Mouse (Mus musculus) bone marrow, adult 2 months (tissue): Measurements from ENCODE around the gene Gmcl1. TPM values are rescaled to one million over a fixed set of nuclear protein-coding genes. Genes with fewer than 3 reads are reported as not detected.

Source experiments
- H3K27ac ChIP-seq: fragments of 200-500 bp; 2 replicates; pipeline ENCODE4 v1.5.1; 2012; ENCODE audit warnings: low read depth, mild to moderate bottlenecking, control low read depth, inconsistent platforms, low read length; ENCODE audit not compliant: control insufficient read depth, poor library complexity, insufficient read depth
- H3K4me1 ChIP-seq: fragments of 200-500 bp; 2 replicates; pipeline ENCODE4 v1.6.1; 2011; ENCODE audit warnings: low read length; ENCODE audit not compliant: control insufficient read depth, insufficient read depth
- H3K4me3 ChIP-seq: fragments of 200-500 bp; replicated peaks from 2 replicates; pipeline ENCODE3; 2011; ENCODE audit warnings: mild to moderate bottlenecking, low read depth, low read length, control low read depth; ENCODE audit not compliant: control insufficient read depth
- CTCF ChIP-seq: fragments of 200-500 bp; IDR thresholded peaks from 2 replicates; pipeline ENCODE4 v1.5.1; 2011; ENCODE audit warnings: low read length, control low read depth; ENCODE audit not compliant: control insufficient read depth, insufficient read depth
- POLR2A ChIP-seq: fragments of 200-500 bp; IDR thresholded peaks from 2 replicates; pipeline ENCODE4 v1.6.1; 2011; ENCODE audit warnings: low read depth, mild to moderate bottlenecking, control low read depth, low read length, borderline replicate concordance; ENCODE audit not compliant: control insufficient read depth
- WGBS: fragments of 180-500 bp; shearing (Covaris S2); methylation state at CpG from one replicate; pipeline ENCODE4 v1.1.7; 2018; 5-methylcytosine and 5-hydroxymethylcytosine counted together
- polyA plus RNA-seq: library from polyadenylated mRNA; stranded (reverse); fragments of >200 nt; gene quantifications from 2 replicates; pipeline ENCODE4 v1.2.4, GENCODE M21; 2011; ENCODE audit warnings: low replicate concordance; ENCODE audit not compliant: missing spikeins, insufficient read depth, insufficient read length

Gmcl1 gene
- polyA plus RNA-seq, 1 experiment: 7.3 TPM

GRCm38 (mm10) chr6:86702577-86702976 is 30.6 kb downstream of the Gmcl1 start:
- Histone ChIP-seq H3K27ac (no peak overlapping the region), H3K4me1 (no peaks in the 10 kb centered on the region), H3K4me3 (no peak overlapping the region)
- TF ChIP-seq POLR2A: no peak
- TF ChIP-seq CTCF: no peak
- WGBS: 92% methylated on average over 9 of the region's 9 CpGs

GRCm38 (mm10) chr6:86697903-86698302 is 35.3 kb downstream of the Gmcl1 start:
- Histone ChIP-seq H3K27ac (no peak overlapping the region), H3K4me1 (no peaks in the 10 kb centered on the region), H3K4me3 (no peak overlapping the region)
- WGBS: 82% methylated on average over 6 of the region's 6 CpGs
- no peak for TF ChIP-seq CTCF

- Histone ChIP-seq H3K27ac (no peak overlapping the region), H3K4me1 (no peaks in the 10 kb centered on the region), H3K4me3 (no peak overlapping the region)
- no peak for TF ChIP-seq POLR2A
- no peak for TF ChIP-seq CTCF
- 88% methylated on average over 10 of the region's 10 CpGs for WGBS
Measured at GRCm38 (mm10) chr6:86696213-86696612, 37.0 kb downstream of the Gmcl1 start.

GRCm38 (mm10) chr6:86694465-86694864 is 38.7 kb downstream of the Gmcl1 start:
- Histone ChIP-seq H3K4me3 (no peak overlapping the region), H3K4me1 (no peaks in the 10 kb centered on the region), H3K27ac (no peak overlapping the region)
- TF ChIP-seq CTCF (peak; percentile 62), POLR2A (no peak)

- TF ChIP-seq POLR2A (no peak), CTCF (no peak)
- Histone ChIP-seq H3K27ac (no peak overlapping the region), H3K4me1 (no peaks in the 10 kb centered on the region), H3K4me3 (no peak overlapping the region)
- WGBS: 71% methylated on average over 3 of the region's 3 CpGs
Measured at GRCm38 (mm10) chr6:86689671-86690070, 43.5 kb downstream of the Gmcl1 start.

- no peaks in the 10 kb centered on the region; the same call in 1 of the 2 replicates for H3K4me1 ChIP-seq
- TF ChIP-seq CTCF: no peak
- no peak for TF ChIP-seq POLR2A
- WGBS: 70% methylated on average over 1 of the region's 1 CpGs
Measured at GRCm38 (mm10) chr6:86686971-86687370, 46.2 kb downstream of the Gmcl1 start.

GRCm38 (mm10) chr6:86684655-86685011 is 48.5 kb downstream of the Gmcl1 start:
- WGBS: 40% methylated on average over 12 of the region's 12 CpGs
- no peak for TF ChIP-seq POLR2A
- TF ChIP-seq CTCF: no peak
- Histone ChIP-seq H3K27ac (peak overlapping the region; percentile 53), H3K4me3 (peak overlapping the region; percentile 86), H3K4me1 (no peaks in the 10 kb centered on the region; the same call in 1 of the 2 replicates)

More at GRCm38 (mm10) chr6:86686971-86687370, 46.2 kb downstream of the Gmcl1 start:
- H3K4me3 ChIP-seq: no peak overlapping the region
- H3K27ac ChIP-seq: no peak overlapping the region

- H3K27ac ChIP-seq: peak within 1 kb of the TSS; percentile 53
- H3K4me3 ChIP-seq: peak within 1 kb of the TSS; percentile 86
- no peaks in the 10 kb centered on the region; the same call in 1 of the 2 replicates for H3K4me1 ChIP-seq
- WGBS: 3% methylated on average over 36 of the region's 36 CpGs
- peak; percentile 85 for TF ChIP-seq POLR2A
- TF ChIP-seq CTCF: no peak
Measured at GRCm38 (mm10) chr6:86683872-86684654, 49.1 kb downstream of the Gmcl1 start, which contains the start of gene Snrnp27. Snrnp27 (minus strand) TSS chr6:86684522.

- H3K27ac ChIP-seq: no peak overlapping the region
- H3K4me3 ChIP-seq: no peak overlapping the region
- WGBS: 80% methylated on average over 3 of the region's 3 CpGs
- no peaks in the 10 kb centered on the region; the same call in 1 of the 2 replicates for H3K4me1 ChIP-seq
- TF ChIP-seq CTCF (no peak), POLR2A (no peak)
Measured at GRCm38 (mm10) chr6:86681289-86681688, 51.9 kb downstream of the Gmcl1 start.
